Mouse (Mus musculus) E14TG2a.4 (cell line): ENCODE data around the gene Cd3eap.
A peak's percentile ranks its signal among the peaks of the same experiment; 100 is the strongest.

Experiments
- H3K27me3 ChIP-seq: 2 replicates; pipeline ENCODE4 v1.6.1; 2014; ENCODE audit warnings: low read length, control low read depth; ENCODE audit not compliant: insufficient read depth
- H3K36me3 ChIP-seq: 2 replicates; pipeline ENCODE4 v1.6.1; 2014; ENCODE audit warnings: low read length, control low read depth; ENCODE audit not compliant: insufficient read depth
- H3K4me1 ChIP-seq: replicated peaks from 2 replicates; pipeline ENCODE4 v1.6.1; 2014; ENCODE audit warnings: low read depth, low read length, control low read depth
- H3K4me3 ChIP-seq: replicated peaks from 2 replicates; pipeline ENCODE4 v1.5.1; 2014; ENCODE audit warnings: mild to moderate bottlenecking, low read length
- H3K9me3 ChIP-seq: 2 replicates; pipeline ENCODE4 v1.6.1; 2014; ENCODE audit warnings: low read length, control low read depth
- CTCF ChIP-seq: conservative IDR thresholded peaks from 2 replicates; pipeline ENCODE4 v1.5.1; 2014; ENCODE audit warnings: low read length
- NANOG ChIP-seq: IDR thresholded peaks from 2 replicates; pipeline ENCODE4 v1.6.1; 2014; ENCODE audit warnings: borderline replicate concordance, low read length, mixed read lengths
- POU5F1 ChIP-seq: IDR thresholded peaks from 2 replicates; pipeline ENCODE4 v1.6.1; 2014; ENCODE audit warnings: low read length, borderline replicate concordance

The Cd3eap gene

DNA sequence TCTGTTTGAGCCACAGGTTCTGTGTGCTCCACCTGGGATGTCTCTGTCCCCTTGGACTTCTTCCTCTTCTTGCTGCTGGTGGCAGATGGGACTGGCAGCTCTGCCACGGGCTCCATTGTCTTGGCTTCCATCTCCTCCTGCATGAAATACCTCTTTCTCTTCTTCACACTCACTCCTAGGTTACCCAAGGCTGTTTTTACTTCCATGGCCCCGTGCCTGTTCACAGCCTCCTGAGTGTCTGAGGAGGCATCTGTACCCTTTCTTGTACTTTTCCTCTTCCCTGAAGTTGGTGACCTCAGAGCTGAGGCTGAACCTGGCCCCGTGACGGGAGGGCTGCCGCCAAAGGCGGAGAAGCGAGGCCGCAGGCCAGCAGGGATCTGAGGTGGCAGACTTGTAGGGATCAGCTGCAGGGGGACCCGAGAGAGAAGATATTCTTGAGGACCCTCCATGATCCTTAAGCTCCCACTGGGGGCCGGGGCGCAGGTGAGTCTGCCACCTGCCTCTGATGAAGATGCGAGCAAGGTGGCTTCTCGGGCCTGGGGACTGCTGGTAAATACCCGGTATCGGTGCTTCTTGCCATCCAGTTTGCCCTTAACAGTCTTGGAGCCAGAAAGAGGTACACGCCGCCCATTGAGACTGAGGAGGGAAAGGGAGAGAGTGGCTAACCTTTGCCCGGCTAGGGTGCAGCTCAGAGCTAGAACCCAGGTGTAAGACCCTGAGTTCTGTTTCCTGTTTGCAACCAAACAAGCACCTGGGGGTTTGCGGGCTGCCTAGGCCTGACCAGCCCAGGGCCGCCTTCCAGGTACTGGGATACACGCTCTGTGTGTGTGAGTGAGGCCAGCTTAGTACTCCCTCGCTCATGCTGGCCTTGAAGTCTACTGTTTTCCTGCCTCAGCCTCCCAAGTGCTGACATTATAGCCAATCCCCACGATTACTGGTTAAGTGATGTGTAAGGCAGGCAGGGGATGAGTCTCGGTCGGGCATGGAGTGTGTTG lies 1.6 kb downstream of the Cd3eap start:
- Histone ChIP-seq H3K4me3 (peak overlapping the region; percentile 94), H3K27me3 (no peaks in the 10 kb centered on the region), H3K9me3 (no peaks in the 10 kb centered on the region), H3K36me3 (peaks cover 54% of the 10 kb centered on the region), H3K4me1 (peaks cover 69% of the 10 kb centered on the region)
- no peak for TF ChIP-seq NANOG
- TF ChIP-seq CTCF = no peak
- TF ChIP-seq POU5F1 = no peak

- Histone ChIP-seq H3K36me3 (peaks cover 67% of the 10 kb centered on the region), H3K4me1 (peaks cover 55% of the 10 kb centered on the region), H3K4me3 (peak overlapping the region; percentile 41), H3K9me3 (no peaks in the 10 kb centered on the region), H3K27me3 (no peaks in the 10 kb centered on the region)
- no peak for TF ChIP-seq CTCF
- no peak for TF ChIP-seq NANOG
- TF ChIP-seq POU5F1 = no peak
Measured at GRCm38 (mm10) chr7:19356311-19356710, 3.0 kb downstream of the Cd3eap start.

- Histone ChIP-seq H3K27me3 (no peaks in the 10 kb centered on the region), H3K4me3 (no peak overlapping the region), H3K36me3 (peaks cover 77% of the 10 kb centered on the region), H3K9me3 (no peaks in the 10 kb centered on the region), H3K4me1 (peaks cover 54% of the 10 kb centered on the region)
- TF ChIP-seq NANOG (no peak), POU5F1 (no peak), CTCF (no peak)
Measured at GRCm38 (mm10) chr7:19354991-19355390, 4.3 kb downstream of the Cd3eap start.

- peaks cover 52% of the 10 kb centered on the region for H3K4me1 ChIP-seq
- no peaks in the 10 kb centered on the region for H3K27me3 ChIP-seq
- no peak for TF ChIP-seq CTCF
- TF ChIP-seq POU5F1 = no peak
- H3K36me3 ChIP-seq = peaks cover 65% of the 10 kb centered on the region
- H3K4me3 ChIP-seq = no peak overlapping the region
- H3K9me3 ChIP-seq = no peaks in the 10 kb centered on the region
Measured at GRCm38 (mm10) chr7:19350221-19350620, 9.1 kb downstream of the Cd3eap start.

GRCm38 (mm10) chr7:19349188-19349915 lies 9.9 kb downstream of the Cd3eap start:
- Histone ChIP-seq H3K9me3 (no peaks in the 10 kb centered on the region), H3K36me3 (peaks cover 57% of the 10 kb centered on the region), H3K27me3 (no peaks in the 10 kb centered on the region), H3K4me3 (0 out of 2 replicates have a peak overlapping the region, but pooled peaks have one; percentile 14), H3K4me1 (peaks cover 48% of the 10 kb centered on the region)
- TF ChIP-seq CTCF (no peak), POU5F1 (no peak), NANOG (no peak)

- Histone ChIP-seq H3K4me3 (peak overlapping the region; percentile 91), H3K4me1 (peaks cover 55% of the 10 kb centered on the region), H3K36me3 (peaks cover 18% of the 10 kb centered on the region), H3K27me3 (peaks cover 18% of the 10 kb centered on the region), H3K9me3 (no peaks in the 10 kb centered on the region)
- no peak for TF ChIP-seq CTCF
- TF ChIP-seq NANOG = no peak
- no peak for TF ChIP-seq POU5F1
Measured at GRCm38 (mm10) chr7:19344938-19345471, 14.3 kb downstream of the Cd3eap start.

GRCm38 (mm10) chr7:19344237-19344847 lies 14.9 kb downstream of the Cd3eap start, which contains the start of gene Ercc1:
Gene Ercc1 (plus strand): TSS chr7:19344778.
- peaks cover 13% of the 10 kb centered on the region for H3K36me3 ChIP-seq
- TF ChIP-seq POU5F1 (no peak), NANOG (no peak), CTCF (no peak)
- H3K4me1 ChIP-seq = peaks cover 48% of the 10 kb centered on the region
- peaks cover 20% of the 10 kb centered on the region for H3K27me3 ChIP-seq
- H3K4me3 ChIP-seq = peak within 1 kb of the TSS; percentile 91
- no peaks in the 10 kb centered on the region for H3K9me3 ChIP-seq

DNA sequence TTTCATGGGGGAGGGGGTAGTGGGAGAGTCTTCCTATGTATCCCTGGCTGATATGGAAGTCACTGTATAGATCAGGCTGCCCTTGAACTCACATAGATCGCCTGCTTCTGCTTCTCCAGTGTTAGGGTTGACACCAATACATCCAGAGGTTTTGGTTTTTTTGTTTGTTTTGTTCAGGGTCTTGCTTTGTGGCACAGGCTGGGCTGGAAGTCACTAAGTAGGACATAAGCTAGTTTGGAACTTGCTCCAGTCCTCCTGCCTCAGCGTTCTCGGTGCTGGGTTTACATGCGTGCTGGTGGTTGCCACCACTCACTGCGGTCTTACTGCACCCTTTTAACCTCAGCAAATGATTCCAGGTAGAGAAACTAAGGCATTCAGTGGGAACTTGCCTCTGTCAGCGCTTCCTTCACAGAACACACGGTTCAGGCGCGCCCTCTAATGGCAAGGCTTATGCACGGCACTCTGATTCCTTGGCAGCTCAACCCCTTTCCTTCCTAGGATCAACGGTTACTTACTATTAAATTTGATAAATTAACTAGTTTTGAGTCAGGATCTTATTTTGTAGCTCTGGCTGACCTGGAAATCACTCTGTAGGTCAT lies 16.0 kb downstream of the Cd3eap start:
- H3K9me3 ChIP-seq = no peaks in the 10 kb centered on the region
- peaks cover 39% of the 10 kb centered on the region for H3K4me1 ChIP-seq
- peak; percentile 69 for TF ChIP-seq CTCF
- no peak for TF ChIP-seq NANOG
- H3K36me3 ChIP-seq = peaks cover 3% of the 10 kb centered on the region
- no peak overlapping the region for H3K4me3 ChIP-seq
- peaks cover 22% of the 10 kb centered on the region for H3K27me3 ChIP-seq
